Mouse (Mus musculus): Measurements from ENCODE around the gene Osbpl8.
"Not testable (repeated sequence)": the region's sequence is repeated elsewhere in the genome, so short reads cannot be mapped to it uniquely, and the experiment has no call there.

Osbpl8 gene

DNA sequence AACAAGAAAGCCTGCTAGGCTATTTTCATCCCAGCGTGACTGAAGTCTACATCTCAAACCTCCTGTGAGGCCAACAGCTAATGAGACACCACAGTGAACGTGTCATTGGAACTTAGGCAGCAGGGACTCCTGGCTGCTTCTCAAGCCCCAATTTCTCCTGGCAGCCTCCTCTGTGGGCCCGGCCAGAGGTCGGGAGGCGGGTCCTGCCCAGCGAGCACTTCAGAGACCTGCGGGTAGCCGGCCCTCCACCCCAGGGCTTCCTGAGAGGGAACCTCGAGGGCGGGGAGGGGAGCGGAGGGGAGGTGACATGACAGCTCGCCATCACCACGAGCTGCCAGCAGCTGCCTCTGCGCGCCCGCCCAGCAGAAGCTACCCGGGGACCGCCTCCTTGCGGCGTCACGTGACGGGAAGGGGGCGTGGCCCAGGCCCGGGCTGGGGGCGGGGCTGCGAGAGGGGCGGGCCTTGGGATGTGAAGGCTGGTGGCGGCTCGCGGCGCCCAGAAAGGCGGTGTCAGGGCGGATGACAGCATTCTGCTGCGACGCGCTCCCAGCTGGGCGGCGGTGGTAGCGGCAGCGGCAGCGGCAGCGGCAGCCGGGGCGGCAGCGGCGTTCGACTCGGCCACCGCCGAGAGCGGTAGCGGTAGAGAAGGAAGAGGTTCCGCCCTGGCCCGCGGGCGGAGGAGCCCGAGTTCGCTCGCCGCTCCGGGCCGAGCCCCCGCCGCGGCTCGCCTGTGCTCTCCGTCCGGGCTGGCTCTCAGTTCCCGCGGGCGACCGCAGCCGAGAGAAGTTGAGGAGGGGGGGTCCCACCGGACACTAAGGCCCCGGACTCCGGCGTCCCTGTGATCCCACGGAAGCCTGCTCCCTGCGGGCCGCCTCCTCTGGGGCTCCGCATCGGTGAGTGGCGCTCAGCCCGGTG, at the start of gene Osbpl8:
Gene Osbpl8, plus strand, starts transcription at position 449 of the 915 bp plus-strand sequence.
- DNase-seq (ENCODE audit: low spot score) = peak; percentile 95

GRCm38 (mm10) chr10:111117198-111117845, 47.2 kb upstream of the Osbpl8 start:
- no peak for DNase-seq (ENCODE audit: low spot score)

GRCm38 (mm10) chr10:111118292-111118691, 46.3 kb upstream of the Osbpl8 start:
- no peak for DNase-seq (ENCODE audit: low spot score)

DNA sequence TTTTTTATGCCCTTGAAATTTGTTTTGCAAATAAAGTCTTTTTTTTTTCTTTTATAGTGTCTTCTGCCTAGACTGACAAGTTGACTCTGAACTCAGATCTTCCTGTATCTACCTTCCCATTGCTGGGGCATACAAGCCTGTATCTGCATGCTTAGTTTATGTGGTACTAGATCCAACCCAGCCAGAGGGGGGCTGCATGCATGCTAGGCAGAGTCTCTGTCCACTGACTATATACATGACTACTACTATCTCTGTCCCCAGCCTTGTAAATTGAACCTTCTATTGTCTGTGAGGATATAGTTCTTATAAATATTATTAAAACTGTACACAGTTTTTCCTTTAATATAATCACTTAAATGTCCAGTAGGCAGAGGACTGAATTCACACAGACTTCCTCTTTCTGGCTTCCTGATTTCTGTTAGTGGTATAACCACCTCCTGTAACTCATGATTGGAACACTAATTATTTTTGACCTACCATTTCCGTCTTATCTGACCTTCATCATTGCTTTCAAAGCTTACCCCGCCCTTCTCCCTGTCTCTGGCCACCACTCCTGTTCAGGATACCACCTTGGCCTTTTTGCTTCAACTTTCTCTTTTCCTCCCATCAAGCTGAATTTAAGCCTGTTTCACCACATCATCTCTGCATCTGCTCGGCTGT, 45.4 kb upstream of the Osbpl8 start:
- DNase-seq (ENCODE audit: low spot score) = no peak

- DNase-seq (ENCODE audit: low spot score) = no peak
Observed at GRCm38 (mm10) chr10:111119756-111120155, 44.8 kb upstream of the Osbpl8 start.

GRCm38 (mm10) chr10:111122864-111123398, 41.6 kb upstream of the Osbpl8 start:
- DNase-seq (ENCODE audit: low spot score) = no peak

- no peak for DNase-seq (ENCODE audit: low spot score)
Observed at GRCm38 (mm10) chr10:111124175-111124574, 40.4 kb upstream of the Osbpl8 start.

- DNase-seq (ENCODE audit: low spot score) = no peak
Observed at GRCm38 (mm10) chr10:111124767-111125315, 39.7 kb upstream of the Osbpl8 start.

DNA sequence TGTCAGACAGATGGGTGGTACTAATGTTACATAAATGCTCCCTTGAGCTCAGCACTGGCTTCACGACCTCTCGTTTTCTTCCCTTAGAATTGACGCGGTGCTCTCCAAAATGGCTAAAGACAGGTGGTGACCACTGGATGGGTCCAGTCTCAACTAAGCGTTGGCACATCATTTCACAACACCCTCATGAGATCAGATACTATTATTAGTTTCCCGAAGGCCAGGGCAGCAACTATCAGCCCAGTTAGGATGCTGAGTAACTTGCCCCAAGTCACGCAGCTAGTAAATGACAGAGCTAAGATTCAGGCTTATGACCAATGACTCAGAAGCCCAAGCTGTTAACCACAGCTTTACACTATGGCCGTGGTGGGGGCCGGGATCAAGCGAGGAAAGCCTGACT, 37.2 kb upstream of the Osbpl8 start:
- no peak for DNase-seq (ENCODE audit: low spot score)

DNA sequence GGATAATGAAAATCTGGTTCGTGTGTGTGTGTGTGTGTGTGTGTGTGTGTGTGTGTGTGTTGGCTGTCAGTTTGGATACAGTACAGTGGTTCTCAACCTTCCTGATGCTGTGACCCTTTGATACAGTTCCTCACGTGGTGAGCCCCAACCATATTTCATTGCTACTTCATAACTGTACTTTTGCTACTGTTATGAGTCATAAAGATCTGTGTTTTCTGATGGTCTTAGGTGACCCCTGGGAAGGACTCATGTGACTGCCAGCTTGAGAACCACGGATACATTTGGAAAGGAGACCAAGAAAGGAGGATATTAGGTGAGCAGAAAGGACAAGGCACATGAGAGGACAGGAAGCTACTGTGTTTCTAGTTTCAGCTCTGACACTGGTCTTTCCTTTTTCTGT, 36.1 kb upstream of the Osbpl8 start:
- DNase-seq (ENCODE audit: low spot score) = no peak

DNA sequence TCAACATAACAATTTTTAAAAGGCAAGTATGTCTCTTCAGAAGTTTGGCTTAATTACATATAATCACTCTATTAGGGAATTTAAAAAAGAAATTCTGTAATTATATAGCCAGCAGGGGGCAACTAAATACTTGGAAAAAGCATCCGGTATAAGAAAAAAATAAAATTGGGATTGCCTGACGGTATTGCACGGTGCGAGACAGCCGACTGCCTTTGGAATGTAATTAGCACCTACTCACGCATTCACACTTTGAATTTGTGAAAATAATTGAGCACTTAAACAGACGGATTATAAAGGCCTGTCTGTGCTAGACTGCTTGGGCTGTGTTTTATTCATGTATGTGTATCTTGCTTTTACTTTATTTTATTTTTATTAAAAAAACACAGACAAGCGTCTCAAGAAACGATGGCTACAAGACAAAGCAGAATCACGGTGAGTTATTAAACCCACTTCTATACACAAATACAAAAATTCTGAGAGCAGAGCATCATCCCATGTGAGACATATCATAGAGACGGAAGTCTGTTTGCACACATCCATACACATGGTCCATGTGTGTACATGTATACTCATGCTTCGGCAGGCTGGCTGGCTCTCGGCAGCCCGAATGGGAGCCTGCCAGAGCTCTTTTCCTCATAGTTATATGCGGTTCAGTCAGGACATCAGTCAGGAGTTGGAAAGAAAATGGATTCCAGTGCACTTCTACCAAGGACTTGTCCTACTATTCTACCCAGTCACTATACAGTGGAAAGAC, 34.5 kb upstream of the Osbpl8 start:
- no peak for DNase-seq (ENCODE audit: low spot score)

GRCm38 (mm10) chr10:111130872-111131271, 33.7 kb upstream of the Osbpl8 start:
- DNase-seq (ENCODE audit: low spot score) = no peak

DNA sequence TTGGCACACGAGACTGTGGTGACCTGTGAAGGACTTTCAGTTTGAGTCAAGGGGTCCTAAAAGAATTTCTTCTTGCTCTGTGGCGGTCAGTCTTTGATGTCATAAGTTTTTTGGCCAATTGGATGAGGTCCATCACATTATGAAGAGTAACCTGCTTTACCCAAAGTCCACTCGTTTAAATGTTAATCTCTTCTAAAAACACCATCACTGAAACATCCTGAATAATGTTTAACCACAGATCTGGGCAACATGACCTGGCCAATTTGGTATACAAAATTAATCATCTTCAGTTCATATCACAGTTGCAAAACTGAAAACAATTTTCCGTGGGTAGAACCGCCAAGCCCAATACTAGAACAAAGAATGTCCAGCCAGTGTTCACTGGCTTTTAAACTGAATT, 31.3 kb upstream of the Osbpl8 start:
- no peak for DNase-seq (ENCODE audit: low spot score)

DNA sequence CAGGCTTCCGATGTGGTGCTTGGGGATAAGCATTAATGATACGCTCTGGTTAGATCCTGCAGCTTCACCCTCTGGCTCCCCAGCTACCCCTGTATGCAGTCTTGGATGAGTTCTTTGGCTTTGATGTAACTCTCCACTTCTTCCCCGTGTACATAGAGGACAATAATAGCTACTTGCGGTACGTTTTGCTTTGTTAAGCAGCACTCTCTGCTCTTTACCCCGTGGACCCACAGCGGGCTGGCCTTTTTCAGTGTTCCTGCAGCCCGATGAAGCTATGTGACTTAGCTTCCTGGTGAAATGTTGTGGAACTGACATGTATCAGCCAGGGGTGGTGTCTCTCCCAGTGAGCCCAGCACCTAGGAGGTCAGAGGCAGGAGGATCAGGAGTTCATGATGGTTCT, 30.6 kb upstream of the Osbpl8 start:
- no peak for DNase-seq (ENCODE audit: low spot score)

GRCm38 (mm10) chr10:111134412-111134957, 30.1 kb upstream of the Osbpl8 start:
- DNase-seq (ENCODE audit: low spot score) = no peak

DNA sequence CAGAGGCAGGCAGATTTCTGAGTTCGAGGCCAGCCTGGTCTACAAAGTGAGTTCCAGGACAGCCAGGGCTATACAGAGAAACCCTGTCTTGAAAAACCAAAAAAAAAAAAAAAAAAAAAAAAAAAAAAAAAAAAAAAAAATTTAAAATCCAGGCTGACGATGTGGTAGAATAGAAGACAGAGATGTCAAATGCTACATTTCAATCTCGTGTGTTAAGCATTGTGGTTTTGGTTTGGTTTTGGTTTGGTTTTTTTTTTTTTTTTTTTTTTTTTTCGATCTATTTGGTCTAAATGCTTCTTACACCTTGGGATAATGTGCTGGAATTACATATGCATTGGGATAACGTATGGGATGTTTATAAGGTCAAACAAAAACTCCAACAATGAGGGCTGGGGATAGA, 28.2 kb upstream of the Osbpl8 start:
- DNase-seq (ENCODE audit: low spot score) = not testable (repeated sequence)

- no peak for DNase-seq (ENCODE audit: low spot score)
Observed at GRCm38 (mm10) chr10:111137905-111138304, 26.6 kb upstream of the Osbpl8 start.

DNA sequence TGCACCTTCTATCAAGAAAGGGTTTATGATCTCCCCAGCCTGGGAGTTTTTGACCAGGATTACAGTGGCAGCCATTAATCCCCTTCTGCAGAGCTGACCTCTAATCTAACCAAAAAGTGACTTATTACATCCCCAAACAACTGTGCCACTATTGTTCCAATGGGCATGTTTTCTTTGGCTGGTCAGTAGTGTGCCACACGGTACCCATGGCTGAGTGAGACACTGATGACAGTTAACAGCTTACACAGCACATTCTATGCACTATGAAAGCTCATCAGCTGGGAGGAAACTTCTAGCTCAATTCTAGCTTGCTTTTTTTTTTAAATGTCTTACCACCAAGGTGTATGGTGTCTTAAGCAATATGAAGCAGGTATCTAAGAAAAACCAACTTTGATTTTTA, 25.4 kb upstream of the Osbpl8 start:
- DNase-seq (ENCODE audit: low spot score) = no peak

GRCm38 (mm10) chr10:111139881-111140280, 24.7 kb upstream of the Osbpl8 start:
- no peak for DNase-seq (ENCODE audit: low spot score)

DNA sequence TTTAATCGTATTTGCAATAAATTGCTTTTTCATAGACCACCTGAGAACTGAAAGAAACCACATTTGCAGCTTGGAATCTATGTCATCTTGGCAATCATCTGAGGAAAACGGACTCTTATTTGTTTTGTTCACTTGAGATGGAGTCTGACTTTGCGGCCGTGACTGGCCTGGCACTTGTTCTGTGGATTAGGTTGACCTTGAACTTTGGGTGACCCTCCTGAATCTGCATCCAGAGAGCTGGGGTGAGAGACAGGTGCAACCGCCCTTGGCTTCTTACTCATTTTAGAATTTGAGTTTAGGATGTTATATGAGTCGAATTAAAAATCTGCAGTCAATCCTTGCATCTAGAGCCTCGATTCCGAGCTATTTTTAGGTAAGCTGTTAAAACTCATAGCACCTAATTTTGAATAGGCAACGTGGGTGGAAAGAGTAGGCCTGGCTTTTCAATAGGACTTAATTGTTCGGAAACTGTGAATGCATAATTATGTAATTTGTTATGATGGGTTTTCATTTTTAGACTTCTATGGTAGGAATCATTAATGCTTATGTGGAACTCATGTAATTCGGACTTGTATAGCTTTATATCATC, 20.1 kb upstream of the Osbpl8 start:
- DNase-seq (ENCODE audit: low spot score) = no peak

DNA sequence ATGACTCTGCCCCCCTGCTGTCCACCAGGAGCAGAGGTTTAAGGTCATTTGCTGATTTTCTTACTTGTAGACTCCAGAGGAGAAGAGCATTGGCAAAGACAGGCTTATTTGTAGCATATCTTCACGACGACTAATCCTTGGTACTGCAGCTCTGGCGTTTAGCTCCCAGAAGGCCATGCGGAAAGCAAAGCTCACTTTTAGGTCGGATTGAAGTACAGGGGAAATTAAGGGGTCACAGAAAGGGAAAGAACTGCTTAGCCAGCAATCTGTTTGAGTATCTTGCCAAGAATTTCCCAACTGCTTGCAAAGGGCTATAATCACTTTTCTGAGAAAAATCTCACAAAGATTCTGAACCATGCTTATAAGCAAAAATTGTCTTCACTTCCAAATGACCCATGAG, 14.8 kb upstream of the Osbpl8 start:
- DNase-seq (ENCODE audit: low spot score) = no peak
